8 mouse cellular contexts compared by ENCODE assay signal in the genomic region with DNA sequence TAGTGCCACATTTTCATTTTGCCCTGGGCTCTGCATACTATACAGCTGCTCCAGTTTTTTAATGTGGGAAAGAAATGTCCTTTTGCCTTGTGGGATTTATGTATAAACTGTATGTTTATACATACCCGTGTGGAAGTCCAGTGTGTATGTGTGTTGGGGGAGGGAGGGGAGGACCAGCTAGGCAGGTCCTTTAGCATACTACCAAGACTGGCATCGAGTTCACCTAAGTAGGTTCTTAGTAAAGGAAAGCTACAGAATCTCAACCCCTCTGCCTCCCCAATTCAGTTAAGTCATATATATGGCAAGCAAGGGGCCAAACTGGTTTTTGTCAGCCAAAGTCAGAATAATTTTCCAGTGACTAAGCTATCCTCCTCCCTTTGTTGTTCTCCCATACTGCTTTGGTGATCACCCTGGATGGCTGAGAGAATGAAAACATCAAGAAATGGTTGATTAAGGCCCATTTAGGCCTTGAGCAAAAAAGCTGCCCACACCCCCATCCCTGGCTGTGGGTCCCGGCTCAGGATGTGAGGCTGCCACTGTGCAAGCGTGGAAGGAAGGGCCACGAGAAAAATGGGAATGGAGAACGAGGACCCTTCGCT. TPM values are rescaled to one million over a fixed set of nuclear protein-coding genes. Genes with fewer than 3 reads are reported as not detected.
A peak's percentile ranks its signal among the peaks of the same experiment; 100 is the strongest.
DNase-seq lines count a peak whose midpoint lies in the region; ATAC-seq lines count a peak whose summit lies in the region.

No protein-coding gene starts in this region.

- peak; percentile 30 for ATAC-seq in kidney, embryonic 16.5 days (ENCODE audit: low FRiP score, low TSS enrichment)
- ATAC-seq in hindbrain, embryonic 13.5 days (ENCODE audit: low FRiP score): peak; percentile 67
- ATAC-seq in midbrain, embryonic 15.5 days (replicated peaks): peak; percentile 59

- DNase-seq in kidney, adult 9 months: no peak
- no peak for DNase-seq in embryo, embryonic 10 days (ENCODE audit: low spot score)
- DNase-seq in retina, embryonic 14.5 days (ENCODE audit: low spot score): no peak
- DNase-seq in left cerebral cortex, postnatal 25 days (ENCODE audit: low spot score in 2 of 2): no peak

- no peaks in the 10 kb centered on the region for H3K36me3 ChIP-seq in kidney, embryonic 16.5 days (ENCODE audit: insufficient read depth, low read length)
- H3K36me3 ChIP-seq in hindbrain, embryonic 13.5 days: no peaks in the 10 kb centered on the region
- no peaks in the 10 kb centered on the region for H3K36me3 ChIP-seq in midbrain, embryonic 15.5 days (replicated peaks)

- H3K4me3 ChIP-seq in kidney, embryonic 16.5 days (ENCODE audit: low read length): peak overlapping the region; percentile 47
- H3K4me3 ChIP-seq in brown adipose tissue, adult 24 weeks (ENCODE audit: insufficient read depth, low read depth, low read length): peak overlapping the region; percentile 71
- H3K4me3 ChIP-seq in hindbrain, embryonic 13.5 days: peak overlapping the region; percentile 35
- H3K4me3 ChIP-seq in midbrain, embryonic 15.5 days: peak overlapping the region; percentile 30

- H3K9me3 ChIP-seq in kidney, embryonic 16.5 days (ENCODE audit: low read length): no peaks in the 10 kb centered on the region
- H3K9me3 ChIP-seq in hindbrain, embryonic 13.5 days: no peaks in the 10 kb centered on the region
- H3K9me3 ChIP-seq in midbrain, embryonic 15.5 days: no peaks in the 10 kb centered on the region

- no peaks in the 10 kb centered on the region for H3K27me3 ChIP-seq in kidney, embryonic 16.5 days (ENCODE audit: insufficient read depth, low read length)
- 0 out of 2 replicates have a peak, but pooled peaks cover 5% of the 10 kb centered on the region for H3K27me3 ChIP-seq in hindbrain, embryonic 13.5 days
- H3K27me3 ChIP-seq in midbrain, embryonic 15.5 days (replicated peaks): 0 out of 2 replicates have a peak, but pooled peaks cover 3% of the 10 kb centered on the region

- 23% methylated on average over 7 of the region's 7 CpGs for WGBS in kidney, embryonic 16.5 days
- WGBS in hindbrain, embryonic 13.5 days: 25% methylated on average over 7 of the region's 7 CpGs
- 25% methylated on average over 7 of the region's 7 CpGs for WGBS in midbrain, embryonic 15.5 days

- H3K4me1 ChIP-seq in kidney, embryonic 16.5 days (ENCODE audit: insufficient read depth, low read length): peaks cover 4% of the 10 kb centered on the region; the same call in 1 of the 2 replicates
- peaks cover 4% of the 10 kb centered on the region; the same call in 1 of the 2 replicates for H3K4me1 ChIP-seq in brown adipose tissue, adult 24 weeks (ENCODE audit: control insufficient read depth, insufficient read depth, insufficient read length, low read length)
- H3K4me1 ChIP-seq in hindbrain, embryonic 13.5 days (replicated peaks): peaks cover 5% of the 10 kb centered on the region
- H3K4me1 ChIP-seq in midbrain, embryonic 15.5 days: peaks cover 4% of the 10 kb centered on the region; the same call in 1 of the 2 replicates

- H3K9ac ChIP-seq in kidney, embryonic 16.5 days (replicated peaks; ENCODE audit: low read length): peak overlapping the region; percentile 72
- H3K9ac ChIP-seq in hindbrain, embryonic 13.5 days: peak overlapping the region; percentile 70
- peak overlapping the region; percentile 24; the same call in 1 of the 2 replicates for H3K9ac ChIP-seq in midbrain, embryonic 15.5 days

- intact Hi-C loops in left cerebral cortex, postnatal 25 days (cut with DNase I): loop anchor here (10.0 kb wide), 1 partner anchor 638 kb away; a partner anchor contains a TSS

- H3K4me2 ChIP-seq in kidney, embryonic 16.5 days (replicated peaks; ENCODE audit: low read depth, low read length): peak overlapping the region; percentile 64
- H3K4me2 ChIP-seq in hindbrain, embryonic 13.5 days: peak overlapping the region; percentile 61
- peak overlapping the region; percentile 51 for H3K4me2 ChIP-seq in midbrain, embryonic 15.5 days

- peak overlapping the region; percentile 76; the same call in 1 of the 2 replicates for H3K27ac ChIP-seq in kidney, embryonic 16.5 days (ENCODE audit: low read length)
- peak overlapping the region; percentile 93 for H3K27ac ChIP-seq in brown adipose tissue, adult 24 weeks (replicated peaks; ENCODE audit: low read depth, low read length)
- peak overlapping the region; percentile 91 for H3K27ac ChIP-seq in hindbrain, embryonic 13.5 days
- H3K27ac ChIP-seq in midbrain, embryonic 15.5 days: peak overlapping the region; percentile 80

RNA-seq across cellular contexts. Expression of a gene that starts 6.1 kb away (rescaled TPM):
- polyA plus RNA-seq in kidney, embryonic 16.5 days (2015; fragmentation: Nextera tagmentation; extraction: Ambion mirVana): 18.6 and 21.5 TPM in 2 replicates
- 46.2 and 49.0 TPM in 2 replicates for polyA plus RNA-seq in brown adipose tissue, adult 24 weeks (2012; ENCODE audit: insufficient read depth, insufficient read length, missing spikeins)
- polyA plus RNA-seq in hindbrain, embryonic 13.5 days (2015; fragmentation: Nextera tagmentation; extraction: Ambion mirVana): 13.4 and 13.9 TPM in 2 replicates
- 13.5 and 22.5 TPM in 2 replicates for polyA plus RNA-seq in midbrain, embryonic 15.5 days (2015; fragmentation: Nextera tagmentation; extraction: Ambion mirVana)
- total RNA-seq in left cerebral cortex, postnatal 25 days (2021): 10 to 100 TPM; 16.2 to 17.4 TPM
